11 mouse cellular contexts compared by ENCODE assay signal in the genomic region with DNA sequence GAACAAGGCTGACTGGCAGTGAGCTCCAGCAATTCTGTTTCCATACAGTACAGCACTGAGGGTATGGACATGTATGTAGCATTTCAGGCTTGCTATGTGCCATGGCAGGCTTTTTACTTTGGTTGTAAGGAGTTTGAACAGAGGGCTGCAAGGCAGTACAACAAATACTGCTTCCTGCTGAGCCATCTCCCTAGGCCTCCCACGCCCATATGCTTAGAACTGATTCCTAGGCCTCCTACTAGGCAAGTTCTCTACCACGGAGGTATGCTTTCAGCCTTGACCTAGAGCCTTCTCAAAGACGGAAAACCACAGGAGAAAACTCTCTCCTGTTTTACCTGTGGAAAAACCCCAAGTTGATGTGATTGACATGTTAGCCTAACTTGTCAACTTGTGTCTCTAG.
"Had no signal": no experiment of that assay in that cellular context is flagged by ENCODE, and none has a peak within 500 bp of the region (broad histone marks: within the 10 kb centered on the region; RNA-seq: fewer than 3 reads in every experiment).

No protein-coding gene starts in this region.

- H3K27ac ChIP-seq: kidney, embryonic 15.5 days; limb, embryonic 15.5 days; midbrain, embryonic 13.5 days; stomach, embryonic 15.5 days had no signal

- H3K4me2 ChIP-seq: kidney, embryonic 15.5 days; limb, embryonic 15.5 days; midbrain, embryonic 13.5 days; stomach, embryonic 15.5 days had no signal

- H3K27me3 ChIP-seq: kidney, embryonic 15.5 days; limb, embryonic 15.5 days; midbrain, embryonic 13.5 days; stomach, embryonic 15.5 days had no signal

- H3K9me3 ChIP-seq: kidney, embryonic 15.5 days; limb, embryonic 15.5 days; midbrain, embryonic 13.5 days; stomach, embryonic 15.5 days had no signal

- DNase-seq: kidney, adult 2 months; kidney, postnatal 14 days; layer of hippocampus, adult 9-11 months; layer of hippocampus, postnatal 36 days; lung, adult 18-20 months; thymus, adult 18-20 months; thymus, postnatal 14 days had no signal

- H3K4me3 ChIP-seq: kidney, embryonic 15.5 days; limb, embryonic 15.5 days; midbrain, embryonic 13.5 days; stomach, embryonic 15.5 days had no signal

- ATAC-seq: midbrain, embryonic 13.5 days had no signal

- H3K36me3 ChIP-seq: kidney, embryonic 15.5 days; limb, embryonic 15.5 days; midbrain, embryonic 13.5 days; stomach, embryonic 15.5 days had no signal

- H3K4me1 ChIP-seq: kidney, embryonic 15.5 days; limb, embryonic 15.5 days; midbrain, embryonic 13.5 days; stomach, embryonic 15.5 days had no signal

- H3K9ac ChIP-seq: kidney, embryonic 15.5 days; limb, embryonic 15.5 days; midbrain, embryonic 13.5 days; stomach, embryonic 15.5 days had no signal
